Mouse (Mus musculus): ENCODE measurements at regions not wholly inside any gene's neighbourhood (a gene's known extent, or its start where the extent isn't known, plus 50 kb on each side); places are given as distances from the start of the nearest gene placed in this dataset.
A peak's percentile ranks its signal among the peaks of the same experiment; 100 is the strongest.
"Not testable (repeated sequence)": the region's sequence is repeated elsewhere in the genome, so short reads cannot be mapped to it uniquely, and the experiment has no call there.

GRCm38 (mm10) chr2:166324954-166325353, 169.5 kb upstream of the Sulf2 start:
- no peak for DNase-seq (ENCODE audit: low spot score)

DNA sequence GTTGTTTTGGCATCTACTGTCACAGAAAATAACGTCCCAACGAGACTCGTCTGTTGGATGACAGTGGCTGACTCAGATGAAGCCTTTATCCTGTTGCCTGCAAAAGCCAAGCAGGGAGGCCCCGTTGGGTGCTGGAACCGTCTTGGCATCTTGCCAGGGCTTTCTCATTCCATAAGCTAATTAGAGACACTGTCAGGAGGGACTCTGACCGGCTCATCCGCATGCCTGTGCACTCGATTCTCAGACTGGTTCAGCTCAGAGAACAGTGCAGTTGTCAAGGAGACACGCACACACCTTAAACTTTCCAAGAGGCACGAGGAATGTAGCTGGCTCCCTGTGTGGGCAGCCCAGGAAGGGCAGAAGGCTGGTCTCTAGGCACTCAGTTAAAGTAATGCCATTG, 169.0 kb upstream of the Sulf2 start:
- peak; percentile 46 for DNase-seq (ENCODE audit: low spot score)

DNA sequence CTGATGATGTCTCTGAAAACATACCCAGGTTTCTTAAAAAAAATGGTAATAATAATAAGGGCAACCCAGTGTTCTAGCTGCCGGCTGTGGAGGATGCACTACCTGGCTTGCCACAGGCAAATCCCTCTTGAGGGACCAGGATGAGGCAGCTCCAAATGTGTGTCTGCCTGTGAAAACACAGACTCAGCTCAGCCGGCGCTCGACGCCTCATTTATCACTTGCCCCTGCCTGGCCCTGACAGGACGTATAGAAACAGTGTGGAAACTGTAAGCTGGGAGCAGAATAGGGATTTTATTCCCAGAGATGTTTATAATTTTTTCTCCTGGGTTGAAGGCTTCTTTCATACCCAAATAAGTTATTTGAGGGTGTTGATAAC, 167.2 kb upstream of the Sulf2 start:
- no peak for DNase-seq (ENCODE audit: low spot score)

GRCm38 (mm10) chr2:166321992-166322667, 166.7 kb upstream of the Sulf2 start:
- DNase-seq (ENCODE audit: low spot score): no peak

GRCm38 (mm10) chr2:166316409-166316916, 161.0 kb upstream of the Sulf2 start:
- DNase-seq (ENCODE audit: low spot score): no peak

DNA sequence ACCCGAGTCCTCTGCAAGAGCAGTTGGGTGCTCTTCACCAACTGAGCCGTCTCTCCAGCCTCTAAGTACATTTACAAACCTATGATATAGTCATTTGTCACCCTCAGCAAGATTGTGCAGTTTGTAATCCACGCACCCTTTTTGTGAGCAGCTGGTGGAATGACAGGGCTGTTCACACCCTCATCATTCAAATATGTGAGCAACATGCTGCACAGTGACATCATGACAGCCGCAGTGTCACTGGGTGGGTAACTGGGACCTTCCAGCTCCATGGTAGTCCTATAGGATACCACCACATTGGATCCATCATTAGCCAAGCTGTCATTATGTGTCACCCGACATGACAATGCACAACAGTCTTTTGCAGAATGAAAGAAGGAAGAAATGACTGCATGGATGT, 155.0 kb upstream of the Sulf2 start:
- no peak for DNase-seq (ENCODE audit: low spot score)

GRCm38 (mm10) chr2:166309882-166310281, 154.4 kb upstream of the Sulf2 start:
- DNase-seq (ENCODE audit: low spot score): no peak

DNA sequence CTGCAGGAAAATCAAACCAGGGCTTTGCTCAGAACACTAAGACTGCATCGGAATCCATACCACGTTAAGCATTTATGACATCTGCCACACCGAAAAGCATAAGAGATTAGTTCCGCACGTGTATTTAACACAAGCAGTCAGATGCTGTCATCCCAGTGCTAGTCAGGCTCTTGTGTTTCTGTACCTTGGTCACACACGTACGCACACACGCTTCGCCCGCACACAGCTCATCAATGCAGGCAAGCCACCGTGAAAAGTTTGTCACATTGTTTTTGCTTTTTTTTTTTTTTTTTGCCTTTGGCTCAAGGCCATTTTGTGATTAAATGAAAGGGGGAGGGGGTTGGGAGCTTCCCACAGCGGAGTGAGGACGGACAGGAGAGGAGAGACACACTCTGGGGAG, 152.1 kb upstream of the Sulf2 start:
- no peak for DNase-seq (ENCODE audit: low spot score)

GRCm38 (mm10) chr2:166305044-166306002, 149.9 kb upstream of the Sulf2 start:
- DNase-seq (ENCODE audit: low spot score): no peak

GRCm38 (mm10) chr2:166303854-166304253, 148.4 kb upstream of the Sulf2 start:
- no peak for DNase-seq (ENCODE audit: low spot score)

- peak; percentile 72 for DNase-seq (ENCODE audit: low spot score)
These were observed 145.7 kb upstream of the Sulf2 start for GRCm38 (mm10) chr2:166301161-166301560.

DNA sequence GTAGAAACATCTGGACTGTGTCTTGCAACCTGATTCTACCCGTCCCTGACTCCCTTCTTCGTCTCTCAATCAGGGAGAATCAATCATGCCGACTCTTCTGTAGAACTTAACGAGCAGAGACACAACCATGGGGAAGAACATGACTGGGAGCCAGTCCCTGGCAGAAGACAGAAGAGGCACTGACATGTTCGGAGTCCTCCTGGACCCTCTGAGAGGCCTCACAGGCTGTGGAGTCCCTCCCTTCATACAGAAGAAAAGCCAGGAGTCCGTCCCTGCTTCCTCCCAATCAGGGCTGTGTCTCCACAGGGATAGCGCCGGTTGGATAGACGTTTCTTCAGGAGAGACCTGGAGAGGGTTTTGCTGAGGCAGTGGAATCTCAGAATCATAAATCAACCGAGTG, 139.2 kb upstream of the Sulf2 start:
- DNase-seq (ENCODE audit: low spot score): no peak

DNA sequence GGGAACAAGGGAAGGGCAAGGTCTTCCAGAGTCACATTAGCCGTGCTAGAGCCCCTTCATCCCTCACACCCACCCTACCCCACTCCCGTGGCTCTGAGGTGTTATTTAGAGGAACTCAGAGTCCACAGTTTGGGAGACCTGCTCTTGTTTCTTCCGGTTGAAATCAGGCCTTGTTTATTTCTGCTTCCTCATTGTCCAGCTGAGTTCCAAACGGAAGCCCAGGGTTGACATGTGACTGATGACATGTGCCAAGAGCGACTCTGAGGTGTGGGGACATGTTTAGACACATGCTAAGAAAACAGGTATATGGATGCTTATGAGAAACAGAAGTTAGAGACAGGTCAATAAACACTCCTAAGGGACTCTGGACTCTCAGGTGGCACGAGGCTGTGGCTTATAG, 137.5 kb upstream of the Sulf2 start:
- DNase-seq (ENCODE audit: low spot score): no peak

DNA sequence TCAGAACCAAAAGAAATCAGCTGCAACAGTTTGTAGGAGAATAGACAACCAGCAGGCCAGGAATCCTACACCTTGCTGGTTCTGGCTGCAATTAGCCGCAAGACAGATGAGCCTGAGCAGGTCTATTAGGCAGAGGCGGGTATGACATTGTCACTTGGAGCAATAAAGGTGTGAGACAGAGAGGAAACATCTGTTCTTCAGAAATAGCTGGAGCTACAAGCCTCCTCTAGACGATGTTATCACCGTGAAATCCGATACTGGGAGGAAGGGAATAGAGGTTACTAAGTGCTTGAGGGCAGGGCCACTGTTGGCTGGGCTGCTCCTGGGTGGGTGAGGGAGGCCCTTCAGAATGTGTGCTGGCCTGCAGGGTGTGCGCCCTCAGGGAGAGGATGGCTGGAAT, 135.8 kb upstream of the Sulf2 start:
- DNase-seq (ENCODE audit: low spot score): peak; percentile 60

- DNase-seq (ENCODE audit: low spot score): no peak
These were observed 135.4 kb upstream of the Sulf2 start for GRCm38 (mm10) chr2:166290826-166291225.

- DNase-seq (ENCODE audit: low spot score): no peak
These were observed 133.7 kb upstream of the Sulf2 start for GRCm38 (mm10) chr2:166289198-166289597.

DNA sequence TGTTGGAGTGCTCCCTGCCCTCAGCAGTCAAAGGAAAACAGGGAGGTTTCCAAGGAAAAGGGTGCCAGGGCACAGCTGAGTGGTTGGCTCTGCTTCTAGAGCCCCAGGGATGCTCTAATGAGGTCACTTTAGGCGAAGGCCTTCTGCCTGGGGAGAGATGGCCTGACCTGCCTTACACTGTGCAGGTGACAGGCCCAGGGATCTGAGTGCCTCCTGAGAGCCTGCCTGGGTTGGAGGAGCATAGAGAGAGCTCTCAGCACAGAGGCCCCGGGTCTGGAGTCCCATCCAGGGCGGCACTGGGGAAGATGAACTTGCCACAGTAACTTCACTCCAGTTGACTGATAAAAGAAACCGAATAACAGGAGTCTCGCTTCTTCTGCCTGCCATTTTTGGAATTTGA, 125.7 kb upstream of the Sulf2 start:
- DNase-seq (ENCODE audit: low spot score): not testable (repeated sequence)

DNA sequence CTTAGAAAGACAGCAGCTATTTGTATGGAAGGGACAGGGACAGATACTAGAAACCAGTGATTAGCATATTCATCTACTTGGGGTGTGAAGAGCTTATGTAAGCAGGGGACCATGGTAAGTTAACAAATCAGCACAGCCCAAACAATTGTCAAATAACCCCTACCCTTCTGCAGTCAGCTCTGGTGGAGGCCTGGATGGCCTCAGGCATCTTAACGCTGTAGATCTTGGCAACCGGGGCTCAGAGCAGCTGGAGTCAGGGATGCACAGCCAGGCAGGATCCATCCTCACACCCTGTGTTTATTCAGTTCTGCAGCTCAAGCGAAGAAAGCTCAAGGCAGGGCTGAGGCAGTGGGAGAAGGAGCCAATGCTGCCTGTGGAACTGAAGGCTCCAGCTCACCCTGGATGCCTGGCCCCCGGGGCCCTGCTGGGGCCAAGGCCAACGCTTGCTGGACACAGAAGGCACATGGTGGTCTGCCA, 125.2 kb upstream of the Sulf2 start:
- DNase-seq (ENCODE audit: low spot score): no peak

DNA sequence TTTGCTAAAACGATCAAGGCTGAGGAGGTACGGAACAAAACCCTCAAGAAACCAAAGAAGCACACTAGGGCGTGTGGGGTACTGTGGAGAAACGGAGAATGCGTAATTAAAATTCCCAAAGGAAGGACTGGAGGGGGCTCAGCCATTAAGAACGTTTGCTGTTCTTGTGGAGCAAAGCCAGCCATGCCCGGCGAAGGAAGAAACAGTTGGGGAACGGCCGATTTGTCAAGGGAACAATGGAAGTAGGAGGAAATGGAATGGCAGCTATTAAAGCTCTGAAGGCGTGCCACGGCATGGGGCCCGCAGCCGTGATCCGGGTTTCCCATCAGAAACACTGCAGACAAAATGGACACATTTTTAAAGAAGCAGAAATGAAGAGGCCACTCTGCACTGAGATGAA, 124.2 kb upstream of the Sulf2 start:
- DNase-seq (ENCODE audit: low spot score): no peak

GRCm38 (mm10) chr2:166275398-166275797, 119.9 kb upstream of the Sulf2 start:
- DNase-seq (ENCODE audit: low spot score): no peak

- DNase-seq (ENCODE audit: low spot score): no peak
These were observed 118.5 kb upstream of the Sulf2 start for GRCm38 (mm10) chr2:166274016-166274346.

- no peak for DNase-seq (ENCODE audit: low spot score)
These were observed 118.0 kb upstream of the Sulf2 start for GRCm38 (mm10) chr2:166273312-166274015.

DNA sequence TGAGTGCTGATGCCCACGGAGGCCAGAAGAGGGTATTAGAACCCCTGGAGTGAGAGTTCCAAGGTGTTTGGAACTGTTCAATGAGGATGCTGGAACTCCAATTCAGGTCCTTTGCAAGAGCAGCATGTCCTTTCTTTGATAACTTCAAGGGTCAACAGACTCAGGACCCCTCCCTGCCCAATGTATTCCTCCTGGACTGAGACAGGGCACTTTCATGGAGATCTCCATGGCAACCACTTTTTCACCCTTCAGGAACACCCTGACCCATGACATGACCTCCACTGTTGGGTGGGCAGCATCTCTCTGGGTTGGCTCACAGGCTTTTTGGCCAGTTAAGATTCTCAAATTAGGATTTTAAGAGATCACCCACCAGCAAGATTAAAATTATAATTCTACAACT, 117.4 kb upstream of the Sulf2 start:
- DNase-seq (ENCODE audit: low spot score): no peak
